Mouse (Mus musculus) urinary bladder, adult 18-20 months (tissue): ENCODE measurements around the gene Fgf15.
"Not testable (repeated sequence)": the region's sequence is repeated elsewhere in the genome, so short reads cannot be mapped to it uniquely, and the experiment has no call there.

Experiments
- DNase-seq, 2 experiments: peaks; one replicate each; pipeline ENCODE4 v3.0.0; 2022; ENCODE audit warnings: low spot score in 2 of 2, mixed read lengths in 2 of 2

The Fgf15 gene

DNA sequence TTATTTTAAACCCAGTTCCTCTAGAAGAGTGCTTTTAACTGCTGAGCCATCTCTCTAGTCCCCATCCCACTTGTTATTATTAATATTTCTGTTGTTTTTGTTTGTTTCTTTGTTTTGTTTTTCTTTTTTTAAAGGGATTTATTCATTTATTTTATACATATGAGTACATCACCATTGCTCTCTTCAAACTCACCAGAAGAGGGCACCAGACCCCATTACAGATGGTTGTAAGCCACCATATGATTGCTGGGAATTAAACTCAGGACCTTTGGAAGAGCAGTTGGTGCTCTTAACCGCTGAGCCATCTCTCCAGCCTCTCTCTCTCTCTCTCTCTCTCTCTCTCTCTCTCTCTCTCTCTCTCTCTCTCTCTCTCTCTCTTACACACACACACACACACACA is 5.7 kb upstream of the Fgf15 start:
- DNase-seq, result not testable (repeated sequence)

DNA sequence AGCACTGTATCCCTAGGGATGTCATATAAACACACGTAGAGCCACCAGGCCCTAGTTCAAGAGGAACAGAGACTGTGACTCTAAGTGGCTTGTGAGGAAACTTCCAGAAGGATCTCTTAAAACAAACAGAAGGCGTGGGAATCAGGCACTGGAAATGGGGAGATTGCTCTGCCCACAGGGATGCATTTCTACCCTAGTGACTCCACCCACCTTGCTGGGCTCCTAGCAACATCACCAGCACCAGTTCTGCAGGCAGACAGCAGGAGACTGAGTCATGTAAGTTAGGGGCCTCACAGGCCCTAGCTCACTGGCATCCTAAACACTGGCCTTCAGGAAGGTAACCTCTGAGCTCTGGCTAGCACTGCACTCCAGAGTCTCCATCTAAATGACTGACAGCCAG is 4.5 kb upstream of the Fgf15 start:
- no peak for DNase-seq

DNA sequence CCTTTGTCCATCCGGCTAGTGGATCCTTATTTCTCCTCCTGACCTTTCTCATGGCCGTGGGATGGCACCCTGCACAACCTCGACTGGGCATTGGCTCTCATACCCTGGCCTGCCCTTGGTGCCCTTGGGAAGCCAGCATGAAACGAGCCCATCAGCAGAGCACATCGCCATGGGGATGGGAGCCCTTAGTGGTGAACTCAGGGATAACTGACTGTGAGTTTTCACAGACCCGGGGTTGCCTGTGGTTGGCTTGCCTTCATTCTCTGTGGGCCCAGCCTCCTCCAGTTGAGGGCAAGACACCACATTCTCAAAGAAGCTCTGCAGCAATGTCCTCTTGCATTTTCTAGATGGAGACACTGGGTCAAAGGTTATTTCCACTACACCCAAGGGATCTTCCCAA is 4.0 kb upstream of the Fgf15 start:
- DNase-seq, result no peak

DNA sequence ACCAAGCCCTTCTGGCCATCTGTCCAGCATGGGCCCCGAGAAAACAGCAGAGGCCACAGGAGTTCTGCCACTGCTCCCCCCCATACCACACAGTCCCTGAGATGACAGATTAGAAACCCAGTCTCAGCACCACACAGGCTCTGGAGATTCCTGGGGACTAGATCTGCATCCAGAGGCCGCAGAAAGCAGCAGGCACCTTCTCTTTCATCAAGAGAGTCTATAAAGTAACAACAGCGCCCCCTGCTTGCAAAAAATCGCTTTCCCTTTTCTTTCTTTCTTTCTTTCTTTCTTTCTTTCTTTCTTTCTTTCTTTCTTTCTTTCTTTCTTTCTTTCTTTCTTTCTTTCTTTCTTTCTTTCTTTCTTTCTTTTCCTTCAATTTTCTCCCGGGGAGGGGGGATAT is 2.1 kb upstream of the Fgf15 start:
- no peak for DNase-seq

DNA sequence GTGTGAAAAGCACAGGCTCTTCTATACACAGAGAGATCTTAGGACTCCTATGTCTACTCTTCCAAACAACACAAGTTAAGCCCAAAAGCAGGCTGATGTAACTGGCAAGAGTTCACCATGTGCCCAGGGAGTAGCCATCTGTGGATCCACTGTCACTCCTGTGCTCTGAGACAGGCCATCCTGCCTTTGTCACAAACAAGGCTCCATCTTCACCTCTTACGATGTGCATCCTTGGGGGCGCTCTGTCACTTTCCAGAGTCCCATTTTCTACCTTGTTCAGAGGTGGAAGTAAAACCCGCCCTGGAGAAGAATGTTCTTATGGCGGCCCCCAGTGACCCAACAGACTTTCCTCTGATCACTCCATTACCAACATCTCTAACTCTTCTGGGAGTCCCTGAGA is 1.6 kb upstream of the Fgf15 start:
- no peak for DNase-seq

DNA sequence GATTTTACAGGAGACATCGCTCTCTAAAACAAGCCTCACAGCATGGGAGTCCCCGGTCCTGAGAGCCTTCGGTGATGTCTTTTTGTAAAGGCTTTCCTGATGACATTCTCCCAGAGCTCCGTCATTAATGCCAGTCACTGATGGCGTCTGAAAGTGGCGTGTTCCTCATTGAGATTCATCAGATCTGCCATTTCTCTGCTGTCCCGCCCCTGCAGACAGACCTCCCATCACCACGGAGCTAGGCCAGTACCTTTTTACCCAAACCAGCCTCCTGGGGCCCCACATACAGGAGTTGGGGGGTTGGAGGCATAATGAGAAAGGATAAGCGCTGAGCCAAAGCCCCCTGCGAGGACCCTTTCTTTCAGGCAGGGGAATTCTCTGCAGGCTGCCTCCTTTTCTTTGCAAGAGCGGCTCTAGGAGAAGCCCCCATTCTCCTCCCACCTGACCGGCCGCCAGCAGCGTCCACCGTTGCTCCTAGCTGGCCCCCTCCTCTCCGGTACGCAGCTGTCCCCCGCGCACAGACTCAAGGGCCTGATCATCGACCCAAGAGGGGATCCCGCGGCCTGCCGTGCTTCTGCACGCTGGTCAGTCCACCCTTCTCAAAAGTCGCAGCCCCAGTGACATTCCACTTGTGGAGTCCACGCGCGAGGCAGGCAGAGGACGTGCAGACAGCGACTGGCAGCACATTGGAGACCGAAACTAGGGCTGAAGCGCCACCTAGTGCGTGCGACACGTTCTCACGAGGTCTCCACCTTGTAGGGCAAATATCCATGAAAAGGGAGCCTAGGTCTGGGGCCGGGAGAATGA is 823 bp upstream of the Fgf15 start:
- DNase-seq, result peak; percentile 26 to 67

DNA sequence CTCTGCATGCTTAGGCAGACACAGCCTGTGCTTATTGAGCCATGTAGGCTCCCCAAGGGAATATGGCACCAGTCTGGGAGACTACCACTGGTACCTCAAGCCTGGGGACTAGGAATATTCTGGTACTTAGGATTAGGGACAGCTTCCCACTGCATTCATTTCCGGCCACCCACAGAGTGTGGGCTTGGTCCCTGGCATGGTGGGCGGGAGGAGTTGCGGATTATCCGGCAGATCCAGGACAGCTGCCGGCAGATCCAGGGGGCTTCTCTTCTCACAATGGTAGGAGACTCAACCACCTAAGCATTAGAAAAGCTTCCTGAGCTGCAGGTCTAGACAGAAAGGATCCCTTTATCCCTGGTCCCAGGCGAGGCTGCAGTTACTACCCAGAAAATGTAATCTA is 2.2 kb downstream of the Fgf15 start:
- no peak for DNase-seq

DNA sequence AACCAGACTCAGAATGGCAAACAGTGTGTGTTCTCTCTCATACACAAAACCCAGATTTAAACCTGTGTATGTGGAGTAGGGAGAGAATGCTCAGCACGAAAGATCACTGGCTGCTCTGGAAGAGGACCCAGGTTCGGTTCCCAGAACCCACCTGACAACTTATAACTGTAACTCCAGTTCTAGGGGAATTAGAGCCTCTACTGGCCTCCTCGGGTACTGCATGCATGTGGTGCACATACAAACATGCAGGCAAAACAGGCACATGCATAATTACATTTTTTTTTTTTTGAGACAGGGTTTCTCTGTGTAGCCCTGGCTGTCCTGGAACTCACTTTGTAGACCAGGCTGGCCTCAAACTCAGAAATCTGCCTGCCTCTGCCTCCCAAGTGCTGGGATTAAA is 9.2 kb downstream of the Fgf15 start:
- not testable (repeated sequence) for DNase-seq

DNA sequence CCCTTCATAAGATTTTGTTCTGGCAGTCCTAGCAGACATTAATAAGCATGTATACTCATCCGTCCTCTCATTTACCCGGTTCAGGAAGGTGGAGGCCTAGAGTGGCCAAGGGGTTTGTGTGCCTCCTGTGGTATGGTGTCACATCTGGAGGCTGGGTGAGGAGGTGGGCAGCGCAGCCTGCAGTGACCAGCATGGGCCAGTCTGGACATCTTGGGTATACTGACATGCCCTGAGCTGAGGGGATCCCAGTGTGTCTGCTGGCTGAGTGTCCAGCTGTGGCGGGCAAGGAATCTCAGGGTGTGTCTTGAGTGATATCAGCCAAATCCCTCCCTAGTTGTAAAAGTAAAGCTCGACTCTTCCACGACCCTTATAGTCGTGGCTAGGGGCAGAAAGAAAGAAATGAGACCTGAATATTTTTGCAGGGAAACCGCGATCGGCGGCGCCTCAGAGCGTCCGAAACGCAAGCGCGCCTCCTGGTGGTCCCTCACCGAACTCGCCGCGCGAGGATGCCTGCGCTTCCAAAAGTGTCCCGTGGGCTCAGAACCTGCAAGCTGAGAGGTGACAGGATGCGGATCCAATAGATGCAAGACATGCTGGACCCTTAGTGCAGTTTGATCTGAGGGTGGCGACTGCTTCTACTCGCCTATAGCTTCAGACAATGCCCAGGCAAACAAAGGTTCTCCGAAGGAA is 10.5 kb downstream of the Fgf15 start:
- DNase-seq, result no peak

DNA sequence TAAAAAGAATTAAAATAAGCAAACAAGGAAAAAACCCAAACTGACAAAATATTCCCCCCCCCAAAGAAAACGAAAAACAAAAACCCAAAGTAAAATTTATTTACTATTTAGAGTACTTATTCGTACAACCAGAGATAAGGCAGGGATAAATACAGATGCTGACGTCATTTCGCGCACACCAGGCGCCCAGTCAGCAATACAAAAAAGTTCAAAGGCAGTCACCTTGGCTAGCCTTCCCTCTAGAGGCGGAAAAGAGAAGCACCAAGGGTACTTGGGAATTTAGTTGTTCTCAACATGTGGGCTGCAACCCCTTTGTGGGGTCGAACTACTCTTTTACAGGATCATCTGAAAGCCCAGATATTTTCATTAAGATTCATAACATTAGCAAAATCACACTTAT is 11.5 kb downstream of the Fgf15 start:
- no peak for DNase-seq

DNA sequence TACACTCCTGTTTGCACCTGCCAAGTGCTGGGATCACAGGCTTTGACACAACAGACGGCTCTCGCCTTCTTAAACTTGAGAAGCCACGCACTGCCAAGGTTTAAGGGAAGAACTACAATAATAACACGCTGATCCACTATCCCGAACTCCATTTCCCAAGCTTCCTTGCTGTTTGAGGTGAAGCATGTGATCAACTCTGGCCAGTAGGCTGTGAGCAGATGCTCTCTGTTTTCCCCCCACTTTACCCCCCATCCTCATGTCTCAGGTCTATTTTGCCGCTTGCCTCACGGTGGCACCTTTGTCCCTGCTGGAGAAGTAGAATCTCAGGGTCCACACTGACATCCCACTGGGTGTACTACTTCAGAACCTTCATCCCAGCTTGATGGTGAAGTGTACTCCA is 12.4 kb downstream of the Fgf15 start:
- no peak for DNase-seq

DNA sequence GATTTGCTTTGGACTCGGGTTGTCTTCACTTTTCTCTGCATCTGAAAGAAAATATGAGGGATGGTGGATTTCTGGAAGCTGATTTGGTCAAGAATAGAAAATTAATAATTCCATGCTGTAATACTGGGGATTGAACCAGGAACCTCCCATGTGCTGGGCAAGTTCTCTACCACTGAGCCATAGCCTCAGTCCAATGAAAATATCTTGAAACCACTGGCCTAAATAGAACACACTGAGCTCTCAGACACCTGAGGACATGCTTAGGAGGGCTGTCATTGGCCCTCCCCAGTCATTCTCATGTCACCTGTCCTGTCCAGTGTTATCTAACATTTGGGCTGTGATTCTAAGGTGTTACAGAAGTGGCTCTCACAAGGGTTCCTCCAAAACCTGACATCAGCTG is 14.8 kb downstream of the Fgf15 start:
- no peak for DNase-seq

DNA sequence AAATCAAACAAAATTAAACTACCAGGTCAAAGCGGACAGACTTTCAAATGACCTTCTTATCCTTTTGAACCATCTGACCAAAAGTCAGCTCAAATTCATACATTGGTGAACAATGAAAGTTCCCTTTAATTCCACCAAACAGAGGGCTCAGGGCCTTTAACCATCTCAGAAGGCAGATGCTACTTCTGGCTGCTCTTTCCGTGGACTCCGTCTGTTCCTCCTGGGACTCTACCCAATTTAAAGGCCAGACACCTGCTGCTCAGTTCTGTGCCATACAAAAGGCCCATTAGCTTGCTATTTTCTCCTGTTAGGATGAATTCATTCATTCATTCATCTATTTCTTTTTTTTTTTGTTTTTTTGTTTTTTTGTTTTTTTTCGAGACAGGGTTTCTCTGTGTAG is 16.6 kb downstream of the Fgf15 start:
- no peak for DNase-seq

DNA sequence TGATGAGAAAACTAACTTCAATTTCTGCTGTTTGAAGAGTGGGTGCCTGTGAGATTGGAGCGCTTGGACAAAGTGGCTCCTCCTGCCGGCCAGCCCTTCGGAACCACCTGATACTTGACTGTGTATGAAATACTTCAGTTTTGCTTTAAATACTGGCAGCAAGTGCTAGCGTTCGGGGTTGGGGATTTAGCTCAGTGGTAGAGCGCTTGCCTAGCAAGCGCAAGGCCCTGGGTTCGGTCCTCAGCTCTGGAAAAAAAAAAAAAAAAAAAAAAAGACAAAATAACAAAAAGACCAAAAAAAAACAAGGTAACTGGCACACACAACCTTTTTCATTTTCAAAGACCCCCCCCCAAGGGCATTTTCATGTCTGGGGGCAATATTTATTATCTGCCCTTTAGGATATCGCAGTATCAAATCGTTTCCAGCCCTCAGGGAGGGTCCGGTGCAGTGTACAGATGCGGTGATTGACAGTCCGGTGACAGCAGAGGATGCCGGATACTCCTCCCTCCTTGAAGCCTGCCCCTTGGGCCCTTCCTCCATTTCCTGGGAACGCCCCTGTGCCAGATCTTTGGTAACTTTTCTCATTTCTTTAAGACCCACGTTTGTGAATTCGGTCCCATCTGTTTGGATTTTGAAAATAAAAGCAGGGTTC is 18.1 kb downstream of the Fgf15 start:
- DNase-seq, result no peak

DNA sequence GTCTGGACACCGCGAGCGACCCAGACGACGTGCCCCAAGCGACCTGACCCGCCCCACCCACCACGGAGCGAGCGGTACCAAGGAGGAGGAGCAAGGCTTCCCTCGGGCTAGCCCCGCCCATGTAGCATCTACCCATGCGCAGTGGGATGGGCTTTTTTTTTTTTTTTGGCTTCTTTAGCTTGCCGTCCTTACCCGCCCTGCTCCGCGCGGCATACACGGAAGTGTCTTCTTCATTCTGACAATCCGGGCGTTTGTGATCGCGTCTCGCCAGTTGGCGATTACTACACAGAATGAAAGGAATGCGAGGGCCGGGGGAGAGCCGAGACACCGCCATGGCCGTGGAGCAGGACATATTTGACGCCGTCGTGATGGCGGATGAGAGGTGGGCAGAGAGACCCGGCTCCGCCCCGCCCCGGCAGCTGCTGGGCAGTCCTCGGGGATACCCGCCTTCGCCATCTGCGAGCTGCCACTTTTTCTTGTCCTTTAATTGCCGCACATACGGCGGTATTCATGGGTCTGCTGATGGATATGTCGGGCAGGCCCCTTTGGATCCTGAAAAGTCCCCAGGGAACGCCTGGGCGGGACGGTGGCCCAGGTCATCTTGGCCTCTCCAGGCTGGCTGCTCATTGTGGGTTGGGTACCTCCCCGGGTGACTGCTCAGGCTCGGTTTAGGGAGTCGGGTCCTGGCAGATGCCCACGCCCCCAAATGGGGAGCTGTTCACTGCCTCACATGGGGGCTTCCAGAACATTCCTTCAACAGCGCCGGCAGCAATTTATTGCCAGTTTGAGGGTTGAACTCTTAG is 18.8 kb downstream of the Fgf15 start, which contains the start of gene LTO1:
Gene LTO1, plus strand, starts transcription at position 153 of the 803 bp plus-strand sequence.
- peak; percentile 82 to 88 for DNase-seq

DNA sequence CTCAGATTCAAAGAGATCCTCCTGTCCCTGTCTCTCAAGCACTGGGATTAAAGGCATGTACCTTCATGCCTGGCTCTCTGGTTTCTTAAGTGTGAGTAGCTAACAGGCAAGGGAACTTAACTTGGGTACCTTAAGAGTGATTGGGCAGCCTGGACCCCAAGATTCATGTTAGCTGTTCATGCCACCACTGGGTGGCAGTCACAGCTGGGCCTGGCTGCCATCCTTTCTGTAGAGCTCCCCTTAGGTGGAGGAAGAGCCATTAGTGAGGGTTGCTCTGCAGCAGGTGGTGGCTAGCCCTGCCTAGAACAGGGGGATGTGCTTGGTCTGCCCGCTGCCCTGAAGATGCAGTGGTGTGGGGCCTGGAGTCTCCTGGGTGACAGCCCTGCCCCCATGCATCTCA is 22.5 kb downstream of the Fgf15 start:
- no peak for DNase-seq

DNA sequence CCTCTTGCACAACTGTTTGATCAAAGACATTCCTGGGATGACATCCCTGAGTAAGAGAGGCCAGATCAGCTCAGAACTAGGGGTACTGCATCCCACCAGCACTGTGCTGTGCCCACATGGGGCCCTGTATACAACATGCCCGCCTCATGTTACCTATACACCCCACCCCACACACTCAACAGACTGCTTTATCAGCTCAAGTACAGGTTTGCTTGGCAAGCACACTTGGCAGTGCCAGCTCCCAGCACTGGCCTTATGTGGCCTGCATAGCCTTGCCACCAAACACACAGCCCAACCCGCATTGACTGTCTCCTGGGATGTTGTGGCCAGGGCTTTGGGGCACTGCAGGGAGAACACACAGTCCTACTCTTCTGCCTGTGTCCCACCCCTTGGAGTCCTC is 31.3 kb downstream of the Fgf15 start:
- DNase-seq, result no peak

DNA sequence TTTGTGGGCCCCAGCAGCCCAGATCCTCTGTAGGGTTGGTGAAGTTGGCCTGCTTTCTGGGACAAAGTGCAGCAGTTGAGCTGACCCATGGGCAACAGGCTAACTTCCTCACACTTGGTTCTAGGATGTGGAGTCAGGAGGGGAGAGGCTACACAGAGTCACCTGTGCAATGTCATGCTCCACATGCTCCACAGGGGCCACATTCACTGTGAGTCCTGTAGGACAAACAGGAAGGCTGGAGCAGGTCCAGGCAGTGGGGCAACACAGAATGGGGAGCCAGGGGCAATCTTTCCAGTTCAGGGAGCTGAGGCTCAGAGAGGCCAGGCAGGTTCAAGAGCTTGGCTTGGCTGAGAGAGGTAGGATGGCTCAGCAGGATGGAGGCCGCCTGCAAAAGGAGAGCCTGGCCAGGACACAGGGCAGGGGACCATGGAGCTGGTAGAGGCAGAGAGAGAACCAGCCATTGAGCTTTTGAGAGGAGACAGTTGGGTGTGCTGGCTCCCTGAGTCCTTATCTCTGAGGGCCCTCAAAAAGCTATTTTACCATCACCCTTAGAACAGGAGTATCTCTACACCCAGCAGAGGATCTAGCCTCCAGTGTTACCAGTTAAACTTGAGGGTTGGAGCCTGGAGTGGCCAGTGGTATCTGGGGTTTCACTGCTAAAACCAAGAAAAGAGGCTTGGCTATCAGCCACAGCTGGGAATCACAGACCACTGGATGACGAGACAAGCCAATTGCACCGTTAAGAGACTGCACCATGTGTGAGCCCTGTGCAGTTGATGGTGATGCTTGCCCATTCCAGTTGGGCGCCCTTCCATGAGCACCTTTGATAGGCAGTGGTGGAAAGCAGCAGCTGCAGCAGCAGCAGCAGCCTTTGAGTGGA is 31.9 kb downstream of the Fgf15 start:
- DNase-seq, result no peak

DNA sequence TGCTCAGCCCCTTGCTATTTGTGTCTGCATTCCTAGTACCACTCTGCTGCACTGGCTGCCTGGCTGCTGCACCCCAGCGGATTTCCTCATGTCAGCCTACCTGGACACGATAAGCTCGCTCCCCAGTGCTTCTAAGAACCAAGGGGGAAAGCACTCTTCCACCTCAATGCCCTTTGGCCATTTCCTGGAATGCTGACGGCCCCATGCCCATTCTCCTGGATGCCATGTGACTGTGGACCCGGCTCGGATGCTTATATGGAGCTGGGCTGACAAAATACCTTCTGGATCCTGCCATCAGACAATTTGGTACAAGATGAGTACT is 32.5 kb downstream of the Fgf15 start:
- DNase-seq, result no peak

DNA sequence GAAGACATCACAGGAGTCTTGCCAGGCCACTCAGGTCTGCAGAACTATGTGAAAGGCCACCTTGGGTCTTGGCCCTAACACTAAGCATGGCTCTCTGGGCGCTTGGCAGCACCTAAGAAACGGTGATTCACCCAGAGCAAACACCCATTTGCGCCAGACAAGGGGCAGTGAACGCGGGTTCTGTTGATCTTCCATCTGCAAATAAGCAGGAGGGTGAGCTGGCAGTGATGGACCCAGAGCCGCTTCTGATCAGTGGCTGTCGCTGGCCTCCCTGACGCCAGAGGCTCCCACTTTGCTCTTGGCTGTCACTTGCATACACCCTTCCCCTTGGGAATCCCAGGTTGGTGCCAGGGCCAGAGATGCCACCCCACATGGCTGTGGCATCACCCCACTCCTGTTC is 33.2 kb downstream of the Fgf15 start:
- peak in 1 of 2 experiments; percentile 34 for DNase-seq

DNA sequence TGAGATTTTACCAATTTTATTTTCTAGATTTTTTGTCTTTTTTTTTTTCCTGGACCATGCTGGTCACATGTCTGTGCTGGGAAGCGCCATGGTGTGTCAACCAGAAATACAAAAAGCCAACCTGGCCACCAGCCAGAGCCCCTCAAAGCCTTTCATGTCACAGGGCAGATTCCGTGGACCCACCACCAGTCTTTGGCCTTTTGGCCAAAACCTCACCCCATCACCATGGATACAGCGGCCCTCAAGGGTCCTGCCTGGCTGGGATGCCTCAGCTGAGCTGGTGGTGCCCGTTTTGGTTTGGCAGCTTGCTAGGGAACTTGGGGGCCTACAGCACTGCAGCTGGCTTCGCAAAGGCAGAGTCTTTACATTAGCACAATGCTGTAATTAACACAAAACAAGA is 33.6 kb downstream of the Fgf15 start:
- no peak for DNase-seq
